Mouse (Mus musculus): ENCODE measurements around the gene Rpl18. TPM values are rescaled to one million over a fixed set of nuclear protein-coding genes. Genes with fewer than 3 reads are reported as not detected.

The Rpl18 gene
- polyA plus RNA-seq, 1 experiment from 2014 or later = 538 TPM

DNA sequence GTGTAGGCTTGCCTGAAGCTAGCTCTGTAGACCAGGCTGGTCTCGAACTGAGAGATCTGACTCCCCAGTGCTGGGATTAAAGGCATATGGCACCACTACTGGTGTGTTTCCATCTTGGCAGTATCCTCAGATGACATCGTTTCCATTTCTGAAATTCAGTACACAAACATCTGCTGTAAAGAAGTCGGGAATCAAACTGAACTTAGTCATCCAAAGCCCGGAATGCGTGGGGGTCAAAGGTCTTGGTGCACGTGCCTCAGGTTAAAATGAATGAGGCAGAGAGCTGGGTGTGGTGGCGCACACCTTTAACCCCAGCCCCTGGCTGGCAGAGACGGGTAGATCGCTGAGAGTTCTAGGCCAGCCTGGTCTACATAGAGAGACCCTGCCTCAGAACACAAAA, 34.9 kb downstream of the Rpl18 start:
- H3K36me3 ChIP-seq (replicated peaks) = no peaks in the 10 kb centered on the region
- H3K4me3 ChIP-seq = no peak overlapping the region
- ATAC-seq (replicated peaks) = no peak
- H3K27me3 ChIP-seq (replicated peaks) = no peaks in the 10 kb centered on the region
- no peak overlapping the region for H3K9ac ChIP-seq
- H3K4me1 ChIP-seq = no peaks in the 10 kb centered on the region
- H3K27ac ChIP-seq = no peak overlapping the region
- H3K9me3 ChIP-seq = no peaks in the 10 kb centered on the region
- 87% methylated on average over 9 of the region's 9 CpGs for WGBS
- H3K4me2 ChIP-seq = no peak overlapping the region

- Histone ChIP-seq H3K4me3 (no peak overlapping the region), H3K4me1 (no peaks in the 10 kb centered on the region), H3K27me3 (replicated peaks) (peaks cover 23% of the 10 kb centered on the region), H3K9ac (no peak overlapping the region), H3K9me3 (no peaks in the 10 kb centered on the region), H3K27ac (no peak overlapping the region), H3K4me2 (no peak overlapping the region), H3K36me3 (replicated peaks) (no peaks in the 10 kb centered on the region)
- 63% methylated on average over 6 of the region's 6 CpGs for WGBS
- ATAC-seq (replicated peaks) = no peak
Observed at GRCm38 (mm10) chr7:45755703-45756102, 40.4 kb downstream of the Rpl18 start.

DNA sequence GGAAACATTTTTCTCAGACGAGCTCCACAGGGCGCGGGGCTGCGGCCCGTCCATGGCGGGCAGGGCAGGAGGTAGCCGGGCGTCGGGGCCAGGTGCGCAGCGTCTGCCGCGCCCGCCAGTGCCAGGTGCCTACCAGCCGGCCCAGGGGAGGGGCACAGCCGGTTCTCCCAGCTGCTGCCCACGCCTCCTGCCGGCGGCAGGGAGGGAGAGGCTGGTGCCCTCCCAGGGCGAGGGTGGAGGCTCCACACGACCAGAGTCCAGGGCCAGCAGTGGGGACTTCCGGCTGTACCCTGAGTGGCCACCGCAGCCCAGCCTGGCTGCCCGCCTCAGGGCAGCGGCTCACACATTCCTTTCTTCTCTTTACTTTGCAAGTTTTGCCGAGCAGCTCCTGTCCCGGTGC, 44.1 kb downstream of the Rpl18 start:
- WGBS = 11% methylated on average over 24 of the region's 27 CpGs
- Histone ChIP-seq H3K36me3 (replicated peaks) (no peaks in the 10 kb centered on the region), H3K4me3 (no peak overlapping the region)

DNA sequence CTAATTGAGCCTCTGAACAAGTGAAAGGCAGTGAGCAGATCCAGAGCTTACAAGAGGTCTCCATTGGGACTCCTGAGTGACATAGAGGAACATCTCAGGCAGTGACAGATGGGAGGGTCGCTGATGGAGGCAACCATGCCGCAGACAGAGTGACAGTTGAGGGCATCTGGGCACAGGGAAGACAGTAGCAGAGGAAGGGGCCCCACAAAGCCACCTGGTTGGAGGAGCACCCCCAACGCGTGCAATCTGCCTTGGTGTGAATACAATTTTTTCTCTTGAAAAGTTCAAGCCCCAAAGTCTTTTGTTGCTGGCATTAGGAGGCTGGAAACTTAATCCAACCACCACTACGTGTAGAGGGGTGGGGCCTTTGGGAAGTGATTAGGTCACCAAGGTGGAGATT, 44.9 kb downstream of the Rpl18 start:
- H3K4me1 ChIP-seq = no peaks in the 10 kb centered on the region
- no peaks in the 10 kb centered on the region for H3K36me3 ChIP-seq (replicated peaks)
- no peak overlapping the region for H3K27ac ChIP-seq
- H3K9me3 ChIP-seq = no peaks in the 10 kb centered on the region
- WGBS = 51% methylated on average over 5 of the region's 5 CpGs
- H3K4me3 ChIP-seq = no peak overlapping the region
- peaks cover 23% of the 10 kb centered on the region for H3K27me3 ChIP-seq (replicated peaks)
- H3K4me2 ChIP-seq = no peak overlapping the region
- ATAC-seq (replicated peaks) = no peak
- H3K9ac ChIP-seq = no peak overlapping the region

More for the DNA sequence above, 44.1 kb downstream of the Rpl18 start:
- Histone ChIP-seq H3K4me2 (peak overlapping the region; percentile 18), H3K27ac (no peak overlapping the region), H3K9ac (no peak overlapping the region), H3K27me3 (replicated peaks) (peaks cover 23% of the 10 kb centered on the region), H3K4me1 (no peaks in the 10 kb centered on the region), H3K9me3 (no peaks in the 10 kb centered on the region)
- ATAC-seq (replicated peaks) = no peak

DNA sequence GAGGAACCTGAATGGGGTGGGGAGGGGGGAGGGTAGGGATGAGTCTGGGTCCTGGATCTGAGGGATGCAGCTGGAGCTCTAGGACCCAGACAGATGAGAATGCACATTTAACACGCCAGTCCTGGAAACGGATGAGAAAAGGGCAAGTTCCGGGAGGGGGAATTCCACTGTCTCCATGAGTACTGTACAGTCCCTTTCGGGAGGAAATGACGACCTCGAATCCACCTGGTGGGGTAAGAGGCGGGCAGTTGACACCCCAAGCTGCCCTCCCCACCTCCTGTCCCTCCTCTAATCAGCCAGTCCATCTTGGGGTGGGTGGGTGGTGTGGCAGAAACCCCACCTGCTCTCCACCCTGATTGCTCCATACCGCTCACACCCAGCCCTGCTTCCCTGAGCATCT, 50.7 kb downstream of the Rpl18 start:
- Histone ChIP-seq H3K4me3 (no peak overlapping the region), H3K27me3 (replicated peaks) (no peaks in the 10 kb centered on the region), H3K9me3 (no peaks in the 10 kb centered on the region), H3K4me2 (no peak overlapping the region), H3K9ac (no peak overlapping the region), H3K4me1 (no peaks in the 10 kb centered on the region), H3K36me3 (replicated peaks) (no peaks in the 10 kb centered on the region), H3K27ac (no peak overlapping the region)
- no peak for ATAC-seq (replicated peaks)
- WGBS = 66% methylated on average over 8 of the region's 8 CpGs

GRCm38 (mm10) chr7:45766764-45767163, 51.5 kb downstream of the Rpl18 start:
- no peaks in the 10 kb centered on the region for H3K36me3 ChIP-seq (replicated peaks)
- ATAC-seq (replicated peaks) = no peak
- no peak overlapping the region for H3K9ac ChIP-seq
- no peak overlapping the region for H3K27ac ChIP-seq
- no peaks in the 10 kb centered on the region for H3K27me3 ChIP-seq (replicated peaks)
- no peak overlapping the region for H3K4me2 ChIP-seq
- H3K4me1 ChIP-seq = no peaks in the 10 kb centered on the region
- H3K9me3 ChIP-seq = no peaks in the 10 kb centered on the region
- no peak overlapping the region for H3K4me3 ChIP-seq
- WGBS = 59% methylated on average over 8 of the region's 8 CpGs

GRCm38 (mm10) chr7:45767500-45767899, 52.2 kb downstream of the Rpl18 start:
- ATAC-seq (replicated peaks) = no peak
- Histone ChIP-seq H3K36me3 (replicated peaks) (no peaks in the 10 kb centered on the region), H3K4me3 (no peak overlapping the region), H3K9ac (no peak overlapping the region), H3K4me1 (no peaks in the 10 kb centered on the region), H3K9me3 (no peaks in the 10 kb centered on the region), H3K27me3 (replicated peaks) (no peaks in the 10 kb centered on the region), H3K27ac (no peak overlapping the region), H3K4me2 (no peak overlapping the region)
- 94% methylated on average over 6 of the region's 6 CpGs for WGBS

Other genes starting within 250 kb of the Rpl18 start
- gene Bax, start 248.6 kb upstream of the Rpl18 start, polyA plus RNA-seq (2015; fragmentation: Nextera tagmentation; extraction: Ambion mirVana) = 257 and 261 TPM in 2 replicates
- 0.08 and 0.23 TPM in 2 replicates for gene Tulp2, start 233.6 kb upstream of the Rpl18 start, polyA plus RNA-seq (2015; fragmentation: Nextera tagmentation; extraction: Ambion mirVana)
- not detected in 2 replicates for gene Gm45808, start 228.6 kb upstream of the Rpl18 start, polyA plus RNA-seq (2015; fragmentation: Nextera tagmentation; extraction: Ambion mirVana)
- 4.0 and 4.1 TPM in 2 replicates for gene Dhdh, start 226.7 kb upstream of the Rpl18 start, polyA plus RNA-seq (2015; fragmentation: Nextera tagmentation; extraction: Ambion mirVana)
- gene Nucb1, start 205.1 kb upstream of the Rpl18 start, polyA plus RNA-seq (2015; fragmentation: Nextera tagmentation; extraction: Ambion mirVana) = 118 and 121 TPM in 2 replicates
- 11.7 and 12.5 TPM in 2 replicates for gene Ppp1r15a, start 189.2 kb upstream of the Rpl18 start, polyA plus RNA-seq (2015; fragmentation: Nextera tagmentation; extraction: Ambion mirVana)
- 1.3 TPM in 2 replicates for gene Plekha4, start 189.1 kb upstream of the Rpl18 start, polyA plus RNA-seq (2015; fragmentation: Nextera tagmentation; extraction: Ambion mirVana)
- 0.37 TPM in 1 of 2 replicates, not detected in the other for gene Hsd17b14, start 160.6 kb upstream of the Rpl18 start, polyA plus RNA-seq (2015; fragmentation: Nextera tagmentation; extraction: Ambion mirVana)
- gene Bcat2, start 145.3 kb upstream of the Rpl18 start, polyA plus RNA-seq (2015; fragmentation: Nextera tagmentation; extraction: Ambion mirVana) = 23.8 and 27.1 TPM in 2 replicates
- not detected in 2 replicates for gene Fgf21, start 100.0 kb upstream of the Rpl18 start, polyA plus RNA-seq (2015; fragmentation: Nextera tagmentation; extraction: Ambion mirVana)
- gene Fut1, start 98.2 kb upstream of the Rpl18 start, polyA plus RNA-seq (2015; fragmentation: Nextera tagmentation; extraction: Ambion mirVana) = not detected in 2 replicates
- gene Izumo1, start 93.6 kb upstream of the Rpl18 start, polyA plus RNA-seq (2015; fragmentation: Nextera tagmentation; extraction: Ambion mirVana) = not detected in 2 replicates
- 21.8 and 23.1 TPM in 2 replicates for gene Rasip1, start 88.0 kb upstream of the Rpl18 start, polyA plus RNA-seq (2015; fragmentation: Nextera tagmentation; extraction: Ambion mirVana)
- 3.6 and 3.8 TPM in 2 replicates for gene Mamstr, start 75.5 kb upstream of the Rpl18 start, polyA plus RNA-seq (2015; fragmentation: Nextera tagmentation; extraction: Ambion mirVana)
- gene Fut2, start 49.1 kb upstream of the Rpl18 start, polyA plus RNA-seq (2015; fragmentation: Nextera tagmentation; extraction: Ambion mirVana) = 0.05 and 0.18 TPM in 2 replicates
- gene Ntn5, start 31.4 kb upstream of the Rpl18 start, polyA plus RNA-seq (2015; fragmentation: Nextera tagmentation; extraction: Ambion mirVana) = 0.88 and 1.3 TPM in 2 replicates
- 0.34 and 0.36 TPM in 2 replicates for gene Sec1, start 21.1 kb upstream of the Rpl18 start, polyA plus RNA-seq (2015; fragmentation: Nextera tagmentation; extraction: Ambion mirVana)
- 70.7 and 73.8 TPM in 2 replicates for gene Car11, start 15.6 kb upstream of the Rpl18 start, polyA plus RNA-seq (2015; fragmentation: Nextera tagmentation; extraction: Ambion mirVana)
- gene Dbp, start 10.4 kb upstream of the Rpl18 start, polyA plus RNA-seq (2015; fragmentation: Nextera tagmentation; extraction: Ambion mirVana) = 3.3 and 3.8 TPM in 2 replicates
- gene Sphk2, start 2.5 kb downstream of the Rpl18 start, polyA plus RNA-seq (2015; fragmentation: Nextera tagmentation; extraction: Ambion mirVana) = 24.5 and 26.4 TPM in 2 replicates
- 0.54 and 0.74 TPM in 2 replicates for gene Fam83e, start 5.8 kb downstream of the Rpl18 start, polyA plus RNA-seq (2015; fragmentation: Nextera tagmentation; extraction: Ambion mirVana)
- gene Spaca4, start 10.4 kb downstream of the Rpl18 start, polyA plus RNA-seq (2015; fragmentation: Nextera tagmentation; extraction: Ambion mirVana) = not detected in 2 replicates
- 29.8 and 34.8 TPM in 2 replicates for gene Lmtk3, start 68.3 kb downstream of the Rpl18 start, polyA plus RNA-seq (2015; fragmentation: Nextera tagmentation; extraction: Ambion mirVana)
- gene Sult2b1, start 69.2 kb downstream of the Rpl18 start, polyA plus RNA-seq (2015; fragmentation: Nextera tagmentation; extraction: Ambion mirVana) = 8.3 and 9.7 TPM in 2 replicates
- gene Cyth2, start 99.1 kb downstream of the Rpl18 start, polyA plus RNA-seq (2015; fragmentation: Nextera tagmentation; extraction: Ambion mirVana) = 329 and 334 TPM in 2 replicates
- 1.1 TPM in 2 replicates for gene Kcnj14, start 109.3 kb downstream of the Rpl18 start, polyA plus RNA-seq (2015; fragmentation: Nextera tagmentation; extraction: Ambion mirVana)
- gene Grwd1, start 115.5 kb downstream of the Rpl18 start, polyA plus RNA-seq (2015; fragmentation: Nextera tagmentation; extraction: Ambion mirVana) = 40.5 and 44.2 TPM in 2 replicates
- gene Kdelr1, start 157.3 kb downstream of the Rpl18 start, polyA plus RNA-seq (2015; fragmentation: Nextera tagmentation; extraction: Ambion mirVana) = 53.0 and 54.9 TPM in 2 replicates
- gene Grin2d, start 162.9 kb downstream of the Rpl18 start, polyA plus RNA-seq (2015; fragmentation: Nextera tagmentation; extraction: Ambion mirVana) = 2.7 and 3.9 TPM in 2 replicates
- 0.22 TPM in 1 of 2 replicates, not detected in the other for gene Syngr4, start 181.3 kb downstream of the Rpl18 start, polyA plus RNA-seq (2015; fragmentation: Nextera tagmentation; extraction: Ambion mirVana)
- gene Tmem143, start 181.5 kb downstream of the Rpl18 start, polyA plus RNA-seq (2015; fragmentation: Nextera tagmentation; extraction: Ambion mirVana) = 7.7 and 10.2 TPM in 2 replicates
- gene Emp3, start 205.9 kb downstream of the Rpl18 start, polyA plus RNA-seq (2015; fragmentation: Nextera tagmentation; extraction: Ambion mirVana) = 35.2 and 40.3 TPM in 2 replicates
- 6.0 TPM in 2 replicates for gene Ccdc114, start 208.6 kb downstream of the Rpl18 start, polyA plus RNA-seq (2015; fragmentation: Nextera tagmentation; extraction: Ambion mirVana)

Measured in midbrain, embryonic 15.5 days (tissue).